Mouse (Mus musculus) right cerebral cortex, adult 2 months (tissue): Measurements from ENCODE around the gene Lsm14b.
A peak's percentile ranks its signal among the peaks of the same experiment; 100 is the strongest.

Source experiments
- DNase-seq, 2 experiments: peaks; one replicate each; pipeline ENCODE4 v3.0.0; 2021 to 2022; ENCODE audit warnings: low spot score in 2 of 2

Lsm14b gene

GRCm38 (mm10) chr2:180053001-180053400 lies 28.2 kb downstream of the Lsm14b start:
- DNase-seq = no peak

GRCm38 (mm10) chr2:180063338-180064131 lies 38.7 kb downstream of the Lsm14b start:
- DNase-seq = no peak

GRCm38 (mm10) chr2:180069770-180070480 lies 45.1 kb downstream of the Lsm14b start:
- DNase-seq = no peak

- peak; percentile 96 to 98 for DNase-seq
Observed at GRCm38 (mm10) chr2:180070481-180071453, 46.0 kb downstream of the Lsm14b start, which contains the start of gene Mtg2. Gene Mtg2 (plus strand): TSS chr2:180070588.

GRCm38 (mm10) chr2:180071671-180072070 lies 46.9 kb downstream of the Lsm14b start:
- no peak for DNase-seq

- DNase-seq = no peak
Observed at GRCm38 (mm10) chr2:180072886-180073285, 48.1 kb downstream of the Lsm14b start.

- no peak for DNase-seq
Observed at GRCm38 (mm10) chr2:180077622-180078021, 52.8 kb downstream of the Lsm14b start.

- DNase-seq = no peak
Observed at GRCm38 (mm10) chr2:180080680-180081079, 55.9 kb downstream of the Lsm14b start.

- no peak for DNase-seq
Observed at GRCm38 (mm10) chr2:180083063-180083462, 58.3 kb downstream of the Lsm14b start.

GRCm38 (mm10) chr2:180084565-180084964 lies 59.8 kb downstream of the Lsm14b start:
- no peak for DNase-seq
